Mouse (Mus musculus) C2C12 (cell line): ENCODE results near the gene Fyb2.

Experiments used
- CEBPB ChIP-seq: IDR thresholded peaks from one replicate; pipeline ENCODE4 v1.6.1; 2011; ENCODE audit warnings: low read depth, mild to moderate bottlenecking, control low read depth, moderate library complexity
- CTCF ChIP-seq: IDR thresholded peaks from one replicate; pipeline ENCODE4 v1.5.1; 2011; ENCODE audit not compliant: control insufficient read depth, insufficient read depth, insufficient read length
- FOSL1 ChIP-seq: IDR thresholded peaks from one replicate; pipeline ENCODE4 v1.8.0; 2011; ENCODE audit warnings: mild to moderate bottlenecking, low read length; ENCODE audit not compliant: poor library complexity, insufficient read depth, severe bottlenecking
- MAX ChIP-seq: IDR thresholded peaks from one replicate; pipeline ENCODE4 v1.6.1; 2011; ENCODE audit warnings: mild to moderate bottlenecking, control low read depth
- MYOD1 ChIP-seq: IDR thresholded peaks from one replicate; pipeline ENCODE4 v1.6.1; 2011; ENCODE audit warnings: low read depth; ENCODE audit not compliant: control insufficient read depth, insufficient read length
- MYOG ChIP-seq: IDR thresholded peaks from one replicate; pipeline ENCODE4 v1.6.1; 2011; ENCODE audit not compliant: control insufficient read depth, insufficient read length; ENCODE audit errors: extremely low read depth
- USF1 ChIP-seq: IDR thresholded peaks from one replicate; pipeline ENCODE4 v1.6.1; 2011; ENCODE audit warnings: low read depth, mild to moderate bottlenecking, control low read depth, moderate library complexity

DNA sequence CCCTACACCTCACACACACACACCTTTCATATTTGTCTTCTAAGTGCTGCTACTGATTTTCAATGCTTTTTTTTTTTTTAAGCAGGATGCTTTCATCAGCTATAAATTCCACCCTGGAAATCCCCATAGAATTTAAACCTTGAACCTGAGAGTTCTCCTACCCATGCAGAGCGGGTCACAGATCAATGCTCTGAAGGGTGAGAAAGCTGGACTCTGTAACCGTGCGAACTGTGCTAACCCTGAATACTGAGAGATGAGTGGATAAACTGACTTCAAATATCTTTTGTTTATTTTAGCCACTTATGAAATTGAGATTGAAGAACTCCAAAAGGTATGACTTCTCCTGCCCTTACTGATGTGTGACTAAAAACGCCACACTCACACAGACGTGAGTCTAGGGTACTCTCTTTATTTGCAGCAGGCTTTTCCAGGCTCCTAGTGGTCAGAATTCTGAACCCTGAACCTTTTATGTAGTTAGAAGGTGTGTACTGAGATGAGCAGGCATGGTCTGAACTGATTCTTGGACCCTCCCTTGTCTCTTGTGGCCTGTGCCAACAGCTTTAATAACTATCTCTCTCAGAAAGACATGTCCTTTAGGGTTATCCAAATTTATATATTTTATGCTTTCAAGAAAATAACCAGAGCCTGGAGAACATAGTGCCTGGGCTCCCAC, 72.8 kb downstream of the Fyb2 start:
- TF ChIP-seq MAX (no peak), CTCF (no peak), CEBPB (no peak), USF1 (no peak), FOSL1 (no peak), MYOG (no peak), MYOD1 (no peak)
